Mouse (Mus musculus) kidney, postnatal 4 days (tissue): ENCODE measurements around the gene Tgfb3.

Experiments used
- DNase-seq, 2 experiments: peaks; one replicate each; pipeline ENCODE4 v3.0.0; 2021; ENCODE audit warnings: mixed read lengths in 2 of 2

Gene Tgfb3

DNA sequence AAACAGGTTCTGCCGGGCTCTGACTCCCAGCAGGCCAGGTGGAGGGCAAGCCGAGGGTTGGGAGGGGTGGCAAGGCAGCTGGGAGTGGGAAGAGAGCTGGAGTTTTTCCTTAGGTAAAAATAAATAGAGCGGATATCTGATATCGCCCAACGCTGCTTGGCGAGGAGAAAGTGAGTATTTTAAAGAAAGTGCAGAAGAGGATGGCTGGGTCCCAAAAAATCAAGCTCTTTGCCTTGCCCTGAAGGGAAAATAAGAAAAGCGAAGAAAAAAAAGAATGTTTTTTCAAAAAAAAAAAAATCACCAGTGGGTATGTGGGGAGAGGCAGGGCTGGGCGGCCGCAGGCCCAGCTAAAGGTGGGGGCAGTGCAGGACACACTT is 677 bp downstream of the Tgfb3 start:
- DNase-seq, result no peak

DNA sequence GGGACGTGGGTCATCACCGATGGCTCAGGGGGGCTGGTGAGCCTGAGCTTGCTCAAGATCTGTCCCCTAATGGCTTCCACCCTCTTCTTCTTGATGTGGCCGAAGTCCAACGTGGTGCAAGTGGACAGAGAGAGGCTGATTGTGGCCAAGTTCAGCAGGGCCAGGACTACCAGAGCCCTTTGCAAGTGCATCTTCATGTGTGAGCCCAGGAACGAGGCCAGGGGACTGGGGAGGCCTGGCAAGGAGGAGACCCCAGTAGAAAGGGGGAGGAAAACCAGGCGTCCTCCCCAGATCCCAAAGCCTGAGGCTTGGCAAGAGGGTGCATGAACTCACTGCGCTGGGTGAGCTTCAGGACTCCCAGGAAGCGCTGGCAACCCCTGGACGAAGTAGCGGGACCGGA is 1.1 kb downstream of the Tgfb3 start:
- DNase-seq, result peak; percentile 23 to 25

GRCm38 (mm10) chr12:86077322-86077721 is 1.5 kb downstream of the Tgfb3 start:
- DNase-seq, result peak in 1 of 2 experiments; percentile 48

GRCm38 (mm10) chr12:86076321-86076901 is 2.4 kb downstream of the Tgfb3 start:
- DNase-seq, result peak; percentile 66 to 72

DNA sequence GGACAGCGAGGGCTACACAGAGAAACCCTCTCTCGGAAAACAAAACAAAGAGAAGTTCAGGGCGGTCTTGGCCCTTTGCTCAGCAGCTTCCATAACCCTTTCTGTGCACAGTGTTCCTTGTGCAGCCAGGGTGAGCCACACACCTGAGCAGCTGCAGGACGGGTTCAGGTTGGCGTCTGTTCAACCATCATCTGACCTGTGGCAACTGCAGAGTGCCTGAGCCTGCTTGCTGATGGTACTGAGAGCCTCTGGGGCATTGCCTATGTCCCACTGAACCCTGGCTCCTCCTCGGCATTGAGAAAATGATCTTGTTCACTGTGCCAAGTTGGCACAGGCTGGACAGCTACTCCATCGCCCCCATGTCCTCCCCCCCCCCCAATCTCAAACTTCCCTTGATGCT is 3.5 kb downstream of the Tgfb3 start:
- no peak for DNase-seq

DNA sequence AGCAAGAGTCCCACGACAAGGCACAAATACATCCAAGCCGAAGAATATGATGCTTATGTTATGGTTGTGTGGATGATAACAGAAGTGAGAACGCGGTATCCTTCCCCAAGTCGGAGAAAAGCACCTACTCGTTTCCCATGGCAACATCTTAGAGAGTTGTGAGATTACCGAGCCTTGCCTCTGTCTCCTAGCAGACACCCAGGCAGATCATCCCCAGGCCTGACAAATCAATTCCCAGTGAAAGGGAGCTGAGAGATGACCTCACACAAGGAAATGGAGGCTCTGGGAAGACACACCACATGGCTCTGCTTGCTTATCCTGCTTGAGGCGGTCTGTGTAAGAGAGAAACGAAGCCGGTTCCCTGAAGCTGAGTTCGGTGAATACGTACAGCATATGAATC is 4.2 kb downstream of the Tgfb3 start:
- no peak for DNase-seq

DNA sequence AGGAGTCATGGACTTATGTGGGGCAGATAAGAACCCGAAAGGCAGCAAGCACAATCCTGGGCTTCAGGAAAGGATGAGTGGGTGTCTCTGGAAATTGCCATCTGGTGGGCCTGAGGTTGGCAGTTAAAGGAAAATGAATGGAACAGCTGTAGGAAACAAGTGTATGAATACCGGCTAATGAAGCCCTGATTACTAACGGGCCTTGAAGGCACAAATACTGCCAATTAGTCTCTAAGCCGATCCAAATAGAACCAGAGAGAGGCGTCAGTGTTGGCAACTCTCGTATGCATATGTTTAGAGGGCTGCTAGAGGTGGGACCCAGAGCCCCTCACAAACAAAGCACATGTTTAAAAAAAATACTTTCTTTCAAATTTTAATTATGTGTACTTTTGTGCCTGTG is 7.4 kb downstream of the Tgfb3 start:
- no peak for DNase-seq

DNA sequence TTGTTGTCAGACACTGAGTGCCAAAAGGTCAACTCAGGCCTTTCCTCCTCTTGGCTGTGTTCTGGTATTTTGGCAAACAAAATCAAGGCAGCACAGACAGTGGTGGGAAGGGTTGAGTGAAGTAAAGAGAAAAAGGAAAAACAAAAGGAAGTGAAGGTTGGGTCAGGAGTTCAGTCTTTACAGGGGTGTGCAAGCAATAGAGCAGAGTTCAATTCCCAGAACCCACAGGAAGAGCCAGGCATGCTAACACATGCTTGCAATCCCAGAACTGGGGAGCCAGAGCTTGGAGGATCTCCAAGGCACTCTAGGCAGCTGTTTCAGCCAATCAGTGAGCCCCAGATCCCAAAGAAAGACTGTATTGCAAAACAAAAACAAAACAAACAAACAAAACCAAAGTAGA is 14.0 kb downstream of the Tgfb3 start:
- DNase-seq, result no peak

GRCm38 (mm10) chr12:86059341-86059740 is 19.5 kb downstream of the Tgfb3 start:
- no peak for DNase-seq

DNA sequence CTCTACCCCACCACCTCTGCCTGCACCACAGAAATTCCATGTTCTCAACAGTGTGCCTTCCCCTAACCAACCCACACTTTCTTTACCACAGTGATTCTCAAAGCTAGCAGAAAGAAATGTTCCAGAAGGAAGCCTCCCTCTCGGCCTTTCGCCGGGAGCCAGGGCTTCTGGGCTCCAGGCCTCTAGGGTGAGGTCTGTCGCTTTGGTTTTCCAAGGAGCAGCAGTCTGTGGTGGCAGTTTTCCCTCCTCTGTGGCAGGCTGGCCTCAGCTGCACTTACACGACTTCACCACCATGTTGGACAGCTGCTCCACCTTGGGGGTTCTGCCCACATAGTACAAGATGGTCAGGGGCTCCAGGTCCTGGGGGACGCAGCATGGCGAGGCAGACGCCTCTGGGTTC is 21.3 kb downstream of the Tgfb3 start:
- no peak for DNase-seq

GRCm38 (mm10) chr12:86056976-86057375 is 21.9 kb downstream of the Tgfb3 start:
- DNase-seq, result no peak

- DNase-seq, result no peak
Measured at GRCm38 (mm10) chr12:86055306-86055705, 23.5 kb downstream of the Tgfb3 start.

- no peak for DNase-seq
Measured at GRCm38 (mm10) chr12:86051477-86051876, 27.4 kb downstream of the Tgfb3 start.

GRCm38 (mm10) chr12:86049813-86050212 is 29.0 kb downstream of the Tgfb3 start:
- no peak for DNase-seq

GRCm38 (mm10) chr12:86047376-86047775 is 31.5 kb downstream of the Tgfb3 start:
- no peak for DNase-seq

GRCm38 (mm10) chr12:86046776-86047175 is 32.1 kb downstream of the Tgfb3 start:
- no peak for DNase-seq

- no peak for DNase-seq
Measured at GRCm38 (mm10) chr12:86046141-86046540, 32.7 kb downstream of the Tgfb3 start.

DNA sequence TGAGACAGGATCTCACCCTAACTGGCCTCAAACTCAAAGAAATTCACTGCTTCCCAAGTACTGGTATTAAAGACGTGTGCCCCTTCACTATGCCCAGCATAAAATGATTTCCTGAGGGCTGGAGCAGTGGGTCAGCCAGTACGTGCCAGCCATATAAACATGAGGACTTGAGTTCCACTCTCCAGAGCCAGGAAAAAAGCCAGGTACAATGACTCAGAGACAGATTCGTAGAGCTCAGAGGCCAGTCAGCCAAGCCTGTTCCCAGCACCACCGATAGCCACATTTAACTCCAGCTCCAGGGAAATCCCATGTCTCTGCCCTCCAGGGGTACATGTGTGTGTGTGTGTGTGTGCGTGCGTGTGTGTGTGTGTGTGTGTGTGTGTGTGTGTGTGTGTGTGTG is 39.1 kb downstream of the Tgfb3 start:
- no peak for DNase-seq

DNA sequence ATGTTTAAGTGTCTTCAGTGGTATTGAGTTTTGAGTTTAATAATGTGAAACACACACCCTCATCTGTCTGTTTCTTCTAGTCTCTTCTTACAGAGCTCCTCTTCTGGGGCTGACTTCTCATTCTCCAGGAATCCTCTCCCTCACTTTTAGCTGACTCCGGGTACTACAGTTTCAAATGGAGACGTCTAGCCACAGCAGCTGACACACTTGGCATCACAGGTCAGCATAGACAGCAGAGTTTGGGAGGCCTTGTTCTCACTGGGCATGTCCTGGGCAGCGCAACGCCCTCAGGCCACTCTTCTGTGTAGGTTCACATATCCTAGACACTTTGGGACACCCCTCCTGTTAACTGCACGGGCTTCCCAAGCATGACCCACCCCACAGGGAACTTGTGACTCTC is 39.8 kb downstream of the Tgfb3 start:
- DNase-seq, result no peak

DNA sequence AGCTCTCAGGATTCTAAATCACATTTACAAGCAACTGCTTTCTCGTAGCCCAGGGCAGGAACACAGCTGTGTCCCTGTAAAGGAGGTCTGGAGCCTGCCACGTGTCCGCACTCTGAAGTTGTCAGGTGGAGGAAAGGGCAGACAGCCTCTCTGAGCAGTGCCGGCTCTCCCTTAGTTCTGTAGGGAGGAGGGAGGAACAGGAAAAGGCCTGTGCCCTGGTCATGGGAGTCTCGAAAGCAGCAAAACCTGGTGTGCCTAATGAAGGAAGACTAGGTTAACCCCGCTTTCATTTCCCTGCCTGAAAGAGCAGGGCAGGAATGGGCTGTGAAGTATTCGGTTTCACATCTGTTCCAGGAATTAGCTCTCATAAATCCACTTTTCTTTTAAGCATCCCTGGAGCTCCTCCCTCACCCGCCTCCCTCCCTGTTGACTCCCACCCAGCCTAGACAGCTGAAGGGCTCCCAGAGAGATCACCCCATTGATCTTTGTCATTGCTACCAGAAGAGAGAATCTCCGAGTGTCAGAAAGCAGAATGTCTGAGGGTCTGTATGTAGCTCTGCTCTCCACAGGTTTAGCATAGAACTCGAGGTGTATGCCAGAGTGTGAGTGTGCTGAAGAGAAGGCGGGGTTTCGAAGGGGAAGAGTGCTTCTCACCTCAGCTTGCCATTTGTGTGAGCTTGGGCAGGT is 41.5 kb downstream of the Tgfb3 start:
- peak; percentile 51 to 64 for DNase-seq

- DNase-seq, result no peak
Measured at GRCm38 (mm10) chr12:86036368-86037166, 42.3 kb downstream of the Tgfb3 start.

DNA sequence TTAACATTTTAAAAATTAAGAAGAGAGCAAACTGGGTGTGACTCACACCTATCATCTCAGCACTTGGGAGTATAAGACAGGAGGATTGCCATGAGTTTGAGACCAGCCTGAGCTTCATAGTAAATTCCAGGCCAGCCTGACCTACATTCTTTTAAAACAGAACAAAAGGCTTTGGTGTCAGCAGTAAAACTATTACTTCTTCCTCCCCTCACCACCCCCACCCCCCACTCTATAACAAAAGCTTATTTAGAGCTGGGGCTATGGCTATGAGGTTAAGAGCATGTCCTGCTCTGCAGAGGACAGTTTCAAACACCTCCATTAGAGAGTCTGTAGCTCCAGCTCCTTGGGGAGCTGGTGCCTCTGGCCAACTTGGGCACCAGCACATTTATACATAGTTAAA is 43.3 kb downstream of the Tgfb3 start:
- DNase-seq, result no peak

DNA sequence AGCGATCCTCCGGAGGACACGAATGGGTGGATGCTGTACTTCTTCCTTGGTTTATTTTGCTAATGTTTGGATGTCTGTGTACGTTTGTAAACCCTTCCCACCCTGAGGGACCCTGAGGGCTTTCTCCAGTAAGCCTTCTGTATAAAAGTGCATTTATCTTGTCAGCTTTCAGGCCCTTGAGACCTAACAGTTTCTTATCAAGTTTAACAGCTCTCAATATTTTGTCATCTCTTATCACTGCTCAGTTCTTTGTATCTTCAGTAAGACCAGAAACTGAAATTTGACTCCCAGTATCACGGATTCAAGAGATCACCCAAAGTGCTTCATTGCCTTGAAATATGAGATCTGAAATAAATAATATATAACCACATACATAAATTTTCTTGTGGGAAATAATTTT is 47.9 kb downstream of the Tgfb3 start:
- no peak for DNase-seq

GRCm38 (mm10) chr12:86027747-86028146 is 51.1 kb downstream of the Tgfb3 start:
- no peak for DNase-seq
